Mouse (Mus musculus) stomach, postnatal 0 days (tissue): ENCODE data around the gene Rbm17.

Experiments
- CTCF ChIP-seq: IDR thresholded peaks from 2 replicates; pipeline ENCODE4 v1.5.1; 2016; ENCODE audit warnings: antibody characterized with exemption, low read depth, mild to moderate bottlenecking, moderate library complexity
- EP300 ChIP-seq: optimal IDR thresholded peaks from 2 replicates; pipeline ENCODE3; 2016; ENCODE audit warnings: antibody characterized with exemption

GRCm38 (mm10) chr2:11543158-11543557 lies 60.8 kb downstream of the Rbm17 start:
- TF ChIP-seq EP300: no peak
- 0 out of 2 replicates have a peak, but pooled peaks have one; percentile 29 for TF ChIP-seq CTCF
